Mouse (Mus musculus) heart, embryonic 16.5 days (tissue): Measurements from ENCODE around the gene Rnpc3. TPM values are rescaled to one million over a fixed set of nuclear protein-coding genes. Genes with fewer than 3 reads are reported as not detected.
"Not testable (repeated sequence)": the region's sequence is repeated elsewhere in the genome, so short reads cannot be mapped to it uniquely, and the experiment has no call there.

Experiments used
- ATAC-seq: fragments of 200-750 bp; cut with Nextera tagmentation; replicated peaks from 2 replicates; pipeline ENCODE4 v1.8.0; 2017; ENCODE audit warnings: moderate number of reproducible peaks; ENCODE audit not compliant: insufficient read depth, low FRiP score; ENCODE audit errors: extremely low read depth
- H3K27ac ChIP-seq: fragments of 300-500 bp; sonication (generic); 2 replicates; pipeline ENCODE4 v1.5.1; 2014; ENCODE audit warnings: mild to moderate bottlenecking, low read length, control low read depth, moderate library complexity
- H3K27me3 ChIP-seq: fragments of 300-500 bp; sonication (generic); 2 replicates; pipeline ENCODE4 v1.6.1; 2014; ENCODE audit warnings: low read length, mixed read lengths; ENCODE audit not compliant: control insufficient read depth, insufficient read depth
- H3K36me3 ChIP-seq: fragments of 300-500 bp; sonication (generic); 2 replicates; pipeline ENCODE4 v1.6.1; 2014; ENCODE audit not compliant: control insufficient read depth, insufficient read depth
- H3K4me1 ChIP-seq: fragments of 300-500 bp; sonication (generic); 2 replicates; pipeline ENCODE4 v1.6.1; 2014; ENCODE audit warnings: low read length, mixed read lengths; ENCODE audit not compliant: control insufficient read depth, insufficient read depth
- H3K4me2 ChIP-seq: fragments of 300-500 bp; sonication (generic); 2 replicates; pipeline ENCODE4 v1.6.1; 2014; ENCODE audit warnings: low read depth, mild to moderate bottlenecking, control low read depth, low read length
- H3K4me3 ChIP-seq: fragments of 300-500 bp; sonication (generic); 2 replicates; pipeline ENCODE4 v1.5.1; 2014; ENCODE audit warnings: mild to moderate bottlenecking, control low read depth, low read length
- H3K9ac ChIP-seq: fragments of 300-500 bp; sonication (generic); 2 replicates; pipeline ENCODE4 v1.6.1; 2014; ENCODE audit warnings: low read length, control low read depth
- H3K9me3 ChIP-seq: fragments of 300-500 bp; sonication (generic); replicated peaks from 2 replicates; pipeline ENCODE4 v1.6.1; 2016; ENCODE audit warnings: low read length; ENCODE audit not compliant: control insufficient read depth
- WGBS: fragments of 180-500 bp; shearing (Covaris S2); extraction: QIAGEN DNeasy Blood & Tissue Kit; methylation state at CpG from one replicate; pipeline ENCODE4 v1.1.7; 2014; 5-methylcytosine and 5-hydroxymethylcytosine counted together
- polyA plus RNA-seq: library from polyadenylated mRNA; unstranded; fragments of >200 nt; fragmentation: Nextera tagmentation; extraction: Ambion mirVana; gene quantifications from 2 replicates; pipeline ENCODE4 v1.2.1, GENCODE M21; 2015

Rnpc3 gene
- polyA plus RNA-seq, result 22.8 and 26.0 TPM in 2 replicates

GRCm38 (mm10) chr3:113629606-113630359 lies at the start of gene Rnpc3:
Gene Rnpc3 (minus strand): TSS chr3:113630149.
- Histone ChIP-seq H3K27ac (peak within 1 kb of the TSS; percentile 100), H3K4me1 (peaks cover 11% of the 10 kb centered on the region; the same call in 1 of the 2 replicates), H3K9me3 (no peaks in the 10 kb centered on the region), H3K4me2 (peak within 1 kb of the TSS; percentile 79), H3K27me3 (no peaks in the 10 kb centered on the region), H3K36me3 (peaks cover 3% of the 10 kb centered on the region), H3K4me3 (peak within 1 kb of the TSS; percentile 79), H3K9ac (peak within 1 kb of the TSS; percentile 88)
- ATAC-seq, result peak; percentile 98
- WGBS, result under 1% methylated on average over 62 of the region's 70 CpGs

- ATAC-seq, result no peak
- Histone ChIP-seq H3K36me3 (no peaks in the 10 kb centered on the region), H3K27ac (no peak overlapping the region), H3K9me3 (no peaks in the 10 kb centered on the region), H3K9ac (no peak overlapping the region), H3K4me3 (no peak overlapping the region), H3K27me3 (no peaks in the 10 kb centered on the region), H3K4me2 (no peak overlapping the region), H3K4me1 (no peaks in the 10 kb centered on the region)
- WGBS, result 70% methylated on average over 2 of the region's 2 CpGs
Observed at GRCm38 (mm10) chr3:113656940-113657339, 27.0 kb upstream of the Rnpc3 start.

GRCm38 (mm10) chr3:113654335-113654734 lies 24.4 kb upstream of the Rnpc3 start:
- Histone ChIP-seq H3K27ac (no peak overlapping the region), H3K36me3 (no peaks in the 10 kb centered on the region), H3K4me2 (no peak overlapping the region), H3K9ac (no peak overlapping the region), H3K4me1 (no peaks in the 10 kb centered on the region), H3K27me3 (no peaks in the 10 kb centered on the region), H3K4me3 (no peak overlapping the region), H3K9me3 (no peaks in the 10 kb centered on the region)
- WGBS, result 75% methylated on average over 3 of the region's 3 CpGs
- ATAC-seq, result no peak

- ATAC-seq, H3K9ac ChIP-seq, H3K27ac ChIP-seq, H3K4me1 ChIP-seq, H3K27me3 ChIP-seq, H3K9me3 ChIP-seq, H3K36me3 ChIP-seq, H3K4me3 ChIP-seq, H3K4me2 ChIP-seq: not testable (repeated sequence)
- 37% methylated on average over 3 of the region's 3 CpGs for WGBS
Observed at GRCm38 (mm10) chr3:113651386-113651785, 21.4 kb upstream of the Rnpc3 start.

- H3K4me2 ChIP-seq, result no peak overlapping the region
Observed at GRCm38 (mm10) chr3:113639545-113639944, 9.6 kb upstream of the Rnpc3 start.

GRCm38 (mm10) chr3:113634220-113634619 lies 4.3 kb upstream of the Rnpc3 start:
- Histone ChIP-seq H3K4me2 (no peak overlapping the region), H3K9me3 (no peaks in the 10 kb centered on the region), H3K36me3 (no peaks in the 10 kb centered on the region), H3K9ac (no peak overlapping the region), H3K27ac (no peak overlapping the region), H3K27me3 (no peaks in the 10 kb centered on the region), H3K4me3 (no peak overlapping the region), H3K4me1 (peaks cover 9% of the 10 kb centered on the region; the same call in 1 of the 2 replicates)
- no peak for ATAC-seq

More at GRCm38 (mm10) chr3:113639545-113639944, 9.6 kb upstream of the Rnpc3 start:
- no peaks in the 10 kb centered on the region for H3K9me3 ChIP-seq
- H3K9ac ChIP-seq, result no peak overlapping the region
- no peaks in the 10 kb centered on the region for H3K36me3 ChIP-seq
- no peak overlapping the region for H3K4me3 ChIP-seq
- H3K27ac ChIP-seq, result no peak overlapping the region
- H3K27me3 ChIP-seq, result no peaks in the 10 kb centered on the region
- 69% methylated on average over 1 of the region's 1 CpGs for WGBS
- ATAC-seq, result no peak
- no peaks in the 10 kb centered on the region for H3K4me1 ChIP-seq

GRCm38 (mm10) chr3:113631611-113632010 lies 1.7 kb upstream of the Rnpc3 start:
- no peak for ATAC-seq
- no peak overlapping the region for H3K9ac ChIP-seq
- no peak overlapping the region for H3K4me2 ChIP-seq
- no peaks in the 10 kb centered on the region for H3K27me3 ChIP-seq
- H3K36me3 ChIP-seq, result peaks cover 3% of the 10 kb centered on the region; the same call in 1 of the 2 replicates
- H3K27ac ChIP-seq, result no peak overlapping the region
- H3K9me3 ChIP-seq, result no peaks in the 10 kb centered on the region
- H3K4me1 ChIP-seq, result peaks cover 11% of the 10 kb centered on the region; the same call in 1 of the 2 replicates
- no peak overlapping the region for H3K4me3 ChIP-seq

- Histone ChIP-seq H3K4me1 (peaks cover 11% of the 10 kb centered on the region; the same call in 1 of the 2 replicates), H3K4me3 (peak overlapping the region; percentile 79), H3K9me3 (no peaks in the 10 kb centered on the region), H3K9ac (peak overlapping the region; percentile 88), H3K27me3 (no peaks in the 10 kb centered on the region), H3K4me2 (peak overlapping the region; percentile 79), H3K27ac (peak overlapping the region; percentile 100), H3K36me3 (peaks cover 3% of the 10 kb centered on the region; the same call in 1 of the 2 replicates)
- ATAC-seq, result no peak
- 8% methylated on average over 13 of the region's 13 CpGs for WGBS
Observed at GRCm38 (mm10) chr3:113630564-113630963, 615 bp upstream of the Rnpc3 start.

- 90% methylated on average over 2 of the region's 2 CpGs for WGBS
- no peak within 1 kb of the TSS for H3K9ac ChIP-seq
- no peaks in the 10 kb centered on the region for H3K4me1 ChIP-seq
- H3K4me3 ChIP-seq, result no peak within 1 kb of the TSS
- ATAC-seq, result no peak
- H3K36me3 ChIP-seq, result peaks cover 12% of the 10 kb centered on the region
- H3K27ac ChIP-seq, result no peak within 1 kb of the TSS
- H3K9me3 ChIP-seq, result no peaks in the 10 kb centered on the region
- H3K4me2 ChIP-seq, result no peak within 1 kb of the TSS
- no peaks in the 10 kb centered on the region for H3K27me3 ChIP-seq
Observed at GRCm38 (mm10) chr3:113606599-113606998, 23.4 kb downstream of the Rnpc3 start, which contains the start of gene Amy1. Gene Amy1 (minus strand): TSS chr3:113606699.
